ENCODE assay signal across 18 mouse cellular contexts in genomic region chr11:46169908-46170307, GRCm38 (mm10). TPM values are rescaled to one million over a fixed set of nuclear protein-coding genes. Genes with fewer than 3 reads are reported as not detected.
DNase-seq lines count a peak whose midpoint lies in the region; ATAC-seq lines count a peak whose summit lies in the region.
"Had no signal": no experiment of that assay in that cellular context is flagged by ENCODE, and none has a peak within 500 bp of the region (broad histone marks: within the 10 kb centered on the region; RNA-seq: fewer than 3 reads in every experiment).

No protein-coding gene starts in this region.

- peak overlapping the region; percentile 53 for H3K27ac ChIP-seq in hindbrain, embryonic 10.5 days
- no peak overlapping the region for H3K27ac ChIP-seq in hindbrain, embryonic 13.5 days
- H3K27ac ChIP-seq in limb, embryonic 12.5 days: 0 out of 2 replicates have a peak overlapping the region, but pooled peaks have one; percentile 31
- no peak overlapping the region for H3K27ac ChIP-seq in limb, embryonic 10.5 days
- H3K27ac ChIP-seq: forebrain, embryonic 13.5 days; gastrocnemius, adult 2 months; neural tube, embryonic 13.5 days; stomach, embryonic 15.5 days had no signal

- ATAC-seq in hindbrain, embryonic 13.5 days (ENCODE audit: low FRiP score): no peak
- no peak for ATAC-seq in limb, embryonic 12.5 days (ENCODE audit: insufficient number of reproducible peaks, insufficient read depth, low FRiP score, low TSS enrichment, low read depth)
- ATAC-seq: forebrain, embryonic 13.5 days had no signal

- no peaks in the 10 kb centered on the region for H3K9me3 ChIP-seq in hindbrain, embryonic 10.5 days
- no peaks in the 10 kb centered on the region for H3K9me3 ChIP-seq in hindbrain, embryonic 13.5 days
- H3K9me3 ChIP-seq in limb, embryonic 12.5 days: no peaks in the 10 kb centered on the region
- H3K9me3 ChIP-seq in limb, embryonic 10.5 days (replicated peaks): no peaks in the 10 kb centered on the region
- H3K9me3 ChIP-seq: forebrain, embryonic 13.5 days; neural tube, embryonic 13.5 days; stomach, embryonic 15.5 days had no signal

- no peak overlapping the region for H3K9ac ChIP-seq in hindbrain, embryonic 13.5 days
- H3K9ac ChIP-seq in limb, embryonic 12.5 days (replicated peaks): no peak overlapping the region
- H3K9ac ChIP-seq: forebrain, embryonic 13.5 days; neural tube, embryonic 13.5 days; stomach, embryonic 15.5 days had no signal

- H3K27me3 ChIP-seq in hindbrain, embryonic 10.5 days (ENCODE audit: insufficient read depth, poor library complexity, severe bottlenecking): peaks cover 27% of the 10 kb centered on the region
- peaks cover 19% of the 10 kb centered on the region for H3K27me3 ChIP-seq in hindbrain, embryonic 13.5 days
- peaks cover 32% of the 10 kb centered on the region for H3K27me3 ChIP-seq in limb, embryonic 12.5 days
- peaks cover 37% of the 10 kb centered on the region for H3K27me3 ChIP-seq in limb, embryonic 10.5 days (ENCODE audit: low read depth, poor library complexity, severe bottlenecking)
- H3K27me3 ChIP-seq: stomach, embryonic 15.5 days had no signal

- WGBS in hindbrain, embryonic 10.5 days: 38% methylated on average over 3 of the region's 3 CpGs
- WGBS in hindbrain, embryonic 13.5 days: 21% methylated on average over 3 of the region's 3 CpGs
- 56% methylated on average over 3 of the region's 3 CpGs for WGBS in limb, embryonic 12.5 days
- 72% methylated on average over 3 of the region's 3 CpGs for WGBS in limb, embryonic 10.5 days

- no peaks in the 10 kb centered on the region for H3K36me3 ChIP-seq in hindbrain, embryonic 10.5 days
- H3K36me3 ChIP-seq in hindbrain, embryonic 13.5 days: no peaks in the 10 kb centered on the region
- no peaks in the 10 kb centered on the region for H3K36me3 ChIP-seq in limb, embryonic 12.5 days
- no peaks in the 10 kb centered on the region for H3K36me3 ChIP-seq in limb, embryonic 10.5 days
- H3K36me3 ChIP-seq: neural tube, embryonic 13.5 days; stomach, embryonic 15.5 days had no signal

- no peak overlapping the region for H3K4me2 ChIP-seq in hindbrain, embryonic 13.5 days
- H3K4me2 ChIP-seq in limb, embryonic 12.5 days: no peak overlapping the region
- H3K4me2 ChIP-seq: forebrain, embryonic 13.5 days; liver, embryonic 11.5 days; neural tube, embryonic 13.5 days; stomach, embryonic 15.5 days had no signal

- peak; percentile 18 for DNase-seq in cerebellum, adult 11-12 months
- no peak for DNase-seq in cerebellum, postnatal 36 days
- peak; percentile 26 for DNase-seq in hindbrain, embryonic 10.5 days (ENCODE audit: low spot score)
- DNase-seq in limb, embryonic 10.5 days (ENCODE audit: low spot score): no peak
- DNase-seq in retina, postnatal 1 day: peak; percentile 59
- DNase-seq in adipocyte (ENCODE audit: low spot score): no peak
- DNase-seq: adrenal gland, postnatal 14 days; gastrocnemius, adult 2 months; kidney, adult 18-20 months; kidney, postnatal 25 days; spleen, adult 18-20 months; thymus, postnatal 14 days had no signal

- peaks cover 16% of the 10 kb centered on the region for H3K4me1 ChIP-seq in hindbrain, embryonic 10.5 days (replicated peaks)
- peaks cover 14% of the 10 kb centered on the region for H3K4me1 ChIP-seq in hindbrain, embryonic 13.5 days (replicated peaks)
- peaks cover 16% of the 10 kb centered on the region for H3K4me1 ChIP-seq in limb, embryonic 12.5 days (replicated peaks)
- peaks cover 16% of the 10 kb centered on the region for H3K4me1 ChIP-seq in limb, embryonic 10.5 days
- H3K4me1 ChIP-seq: stomach, embryonic 15.5 days had no signal

- no peak overlapping the region for H3K4me3 ChIP-seq in hindbrain, embryonic 10.5 days
- H3K4me3 ChIP-seq in hindbrain, embryonic 13.5 days: no peak overlapping the region
- H3K4me3 ChIP-seq in limb, embryonic 12.5 days (replicated peaks): no peak overlapping the region
- no peak overlapping the region for H3K4me3 ChIP-seq in limb, embryonic 10.5 days
- H3K4me3 ChIP-seq: forebrain, embryonic 13.5 days; gastrocnemius, adult 2 months; neural tube, embryonic 13.5 days; stomach, embryonic 15.5 days had no signal

RNA-seq across cellular contexts. Expression of gene Nipal4, which starts 3.6 kb away (rescaled TPM):
- 0.65 and 0.66 TPM in 2 replicates for polyA plus RNA-seq in hindbrain, embryonic 10.5 days (2016; fragmentation: Nextera tagmentation; extraction: Ambion mirVana)
- 0.31 and 0.62 TPM in 2 replicates for polyA plus RNA-seq in hindbrain, embryonic 13.5 days (2015; fragmentation: Nextera tagmentation; extraction: Ambion mirVana)
- polyA plus RNA-seq in limb, embryonic 12.5 days (2016; fragmentation: Nextera tagmentation; extraction: Ambion mirVana): 0.79 TPM in 2 replicates
- polyA plus RNA-seq in limb, embryonic 10.5 days (2016; fragmentation: Nextera tagmentation; extraction: Ambion mirVana): 0.36 TPM in 2 replicates

Comparison
In these comparisons a context has a peak if more than half of its experiments do, and no peak if none do; other contexts are left out.
1. DNase-seq: peak in cerebellum, adult 11-12 months (single experiment), hindbrain, embryonic 10.5 days (single experiment) and retina, postnatal 1 day (single experiment); none in cerebellum, postnatal 36 days (0 of 2), limb, embryonic 10.5 days (single experiment) and adipocyte (single experiment).
2. H3K27ac ChIP-seq: peak in hindbrain, embryonic 10.5 days (single experiment) and limb, embryonic 12.5 days (single experiment); none in hindbrain, embryonic 13.5 days (single experiment) and limb, embryonic 10.5 days (single experiment).